Mouse (Mus musculus): ENCODE data around the gene Foxp4. TPM values are rescaled to one million over a fixed set of nuclear protein-coding genes. Genes with fewer than 3 reads are reported as not detected.
"Not testable (repeated sequence)": the region's sequence is repeated elsewhere in the genome, so short reads cannot be mapped to it uniquely, and the experiment has no call there.

Foxp4 gene
- polyA plus RNA-seq, 1 experiment from 2014 or later = 6.5 TPM

- H3K27ac ChIP-seq (ENCODE audit: low read length) = no peak overlapping the region
- H3K9me3 ChIP-seq (replicated peaks; ENCODE audit: control insufficient read depth, low read length) = peaks cover 2% of the 10 kb centered on the region; the same call in 1 of the 2 replicates
- no peak overlapping the region for H3K4me2 ChIP-seq (ENCODE audit: low read depth, low read length)
- 75% methylated on average over 4 of the region's 4 CpGs for WGBS
- no peaks in the 10 kb centered on the region for H3K27me3 ChIP-seq (ENCODE audit: control insufficient read depth, insufficient read depth, low read length)
- peaks cover 29% of the 10 kb centered on the region for H3K4me1 ChIP-seq (ENCODE audit: control insufficient read depth, insufficient read depth, low read length)
- no peak overlapping the region for H3K4me3 ChIP-seq (ENCODE audit: low read length)
- no peak overlapping the region for H3K9ac ChIP-seq (ENCODE audit: low read length)
- no peak for ATAC-seq (replicated peaks; ENCODE audit: extremely low read depth, insufficient read depth, low FRiP score)
- H3K36me3 ChIP-seq (ENCODE audit: control insufficient read depth, insufficient read depth) = no peaks in the 10 kb centered on the region
Observed at GRCm38 (mm10) chr17:47853760-47854159, 70.7 kb downstream of the Foxp4 start.

GRCm38 (mm10) chr17:47853336-47853735 is 71.1 kb downstream of the Foxp4 start:
- H3K9me3 ChIP-seq (replicated peaks; ENCODE audit: control insufficient read depth, low read length) = peaks cover 2% of the 10 kb centered on the region; the same call in 1 of the 2 replicates
- H3K36me3 ChIP-seq (ENCODE audit: control insufficient read depth, insufficient read depth) = no peaks in the 10 kb centered on the region
- H3K27ac ChIP-seq (ENCODE audit: low read length) = no peak overlapping the region
- H3K9ac ChIP-seq (ENCODE audit: low read length) = no peak overlapping the region
- no peak overlapping the region for H3K4me3 ChIP-seq (ENCODE audit: low read length)
- ATAC-seq (replicated peaks; ENCODE audit: extremely low read depth, insufficient read depth, low FRiP score) = no peak
- H3K27me3 ChIP-seq (ENCODE audit: control insufficient read depth, insufficient read depth, low read length) = no peaks in the 10 kb centered on the region
- H3K4me1 ChIP-seq (ENCODE audit: control insufficient read depth, insufficient read depth, low read length) = peaks cover 29% of the 10 kb centered on the region
- 88% methylated on average over 3 of the region's 4 CpGs for WGBS
- no peak overlapping the region for H3K4me2 ChIP-seq (ENCODE audit: low read depth, low read length)

DNA sequence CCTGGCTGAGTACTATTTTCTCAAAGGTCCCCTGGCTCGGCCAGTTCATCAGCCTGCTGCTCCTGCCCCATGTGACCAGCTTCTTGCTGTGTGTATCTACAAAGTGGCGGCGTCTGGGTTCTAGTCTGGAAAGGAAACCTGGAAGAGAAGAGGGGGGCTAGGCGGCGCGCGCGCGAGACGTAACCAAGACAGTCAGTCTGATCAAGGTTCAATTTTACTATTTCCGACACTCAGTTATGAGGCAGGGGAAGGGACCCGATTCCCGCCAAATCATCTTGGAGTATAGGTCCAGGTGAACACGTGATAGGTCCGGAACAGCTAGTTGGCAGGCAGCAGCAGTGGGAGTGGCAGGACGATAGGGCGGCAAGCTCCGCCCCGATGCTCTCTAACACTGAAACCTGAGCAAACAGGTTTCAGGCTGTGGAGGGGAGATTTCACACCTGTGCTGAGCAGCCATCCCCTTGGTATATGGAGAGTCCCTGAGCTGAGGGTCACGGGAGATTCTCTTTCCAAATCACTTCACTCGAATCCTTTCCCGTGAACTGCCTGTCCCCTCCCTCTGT is 72.6 kb downstream of the Foxp4 start:
- not testable (repeated sequence) for H3K36me3 ChIP-seq (ENCODE audit: control insufficient read depth, insufficient read depth); H3K27me3 ChIP-seq (ENCODE audit: control insufficient read depth, insufficient read depth, low read length); H3K9me3 ChIP-seq (replicated peaks; ENCODE audit: control insufficient read depth, low read length); ATAC-seq (replicated peaks; ENCODE audit: extremely low read depth, insufficient read depth, low FRiP score); H3K27ac ChIP-seq (ENCODE audit: low read length)
- Histone ChIP-seq H3K4me3 (ENCODE audit: low read length) (peak overlapping the region; percentile 30), H3K9ac (ENCODE audit: low read length) (peak overlapping the region; percentile 50), H3K4me1 (ENCODE audit: control insufficient read depth, insufficient read depth, low read length) (peaks cover 29% of the 10 kb centered on the region), H3K4me2 (ENCODE audit: low read depth, low read length) (peak overlapping the region; percentile 61)
- 10% methylated on average over 22 of the region's 22 CpGs for WGBS

GRCm38 (mm10) chr17:47850639-47851314 is 73.7 kb downstream of the Foxp4 start:
- H3K9ac ChIP-seq (ENCODE audit: low read length) = peak overlapping the region; percentile 29; the same call in 1 of the 2 replicates
- peaks cover 7% of the 10 kb centered on the region for H3K9me3 ChIP-seq (replicated peaks; ENCODE audit: control insufficient read depth, low read length)
- 66% methylated on average over 7 of the region's 7 CpGs for WGBS
- peaks cover 30% of the 10 kb centered on the region for H3K4me1 ChIP-seq (ENCODE audit: control insufficient read depth, insufficient read depth, low read length)
- peak overlapping the region; percentile 87 for H3K27ac ChIP-seq (ENCODE audit: low read length)
- H3K4me2 ChIP-seq (ENCODE audit: low read depth, low read length) = no peak overlapping the region
- H3K4me3 ChIP-seq (ENCODE audit: low read length) = no peak overlapping the region
- H3K36me3 ChIP-seq (ENCODE audit: control insufficient read depth, insufficient read depth) = no peaks in the 10 kb centered on the region
- no peak for ATAC-seq (replicated peaks; ENCODE audit: extremely low read depth, insufficient read depth, low FRiP score)
- no peaks in the 10 kb centered on the region for H3K27me3 ChIP-seq (ENCODE audit: control insufficient read depth, insufficient read depth, low read length)

- H3K9me3 ChIP-seq (replicated peaks; ENCODE audit: control insufficient read depth, low read length) = peaks cover 4% of the 10 kb centered on the region
- no peaks in the 10 kb centered on the region for H3K36me3 ChIP-seq (ENCODE audit: control insufficient read depth, insufficient read depth)
- no peak overlapping the region for H3K4me3 ChIP-seq (ENCODE audit: low read length)
- H3K27me3 ChIP-seq (ENCODE audit: control insufficient read depth, insufficient read depth, low read length) = no peaks in the 10 kb centered on the region
- peaks cover 32% of the 10 kb centered on the region for H3K4me1 ChIP-seq (ENCODE audit: control insufficient read depth, insufficient read depth, low read length)
- 45% methylated on average over 3 of the region's 3 CpGs for WGBS
- H3K9ac ChIP-seq (ENCODE audit: low read length) = no peak overlapping the region
- peak overlapping the region; percentile 87 for H3K27ac ChIP-seq (ENCODE audit: low read length)
- ATAC-seq (replicated peaks; ENCODE audit: extremely low read depth, insufficient read depth, low FRiP score) = peak; percentile 84
- peak overlapping the region; percentile 6 for H3K4me2 ChIP-seq (ENCODE audit: low read depth, low read length)
Observed at GRCm38 (mm10) chr17:47850035-47850434, 74.4 kb downstream of the Foxp4 start.

GRCm38 (mm10) chr17:47847985-47848384 is 76.5 kb downstream of the Foxp4 start:
- H3K36me3 ChIP-seq (ENCODE audit: control insufficient read depth, insufficient read depth) = no peaks in the 10 kb centered on the region
- ATAC-seq (replicated peaks; ENCODE audit: extremely low read depth, insufficient read depth, low FRiP score) = no peak
- no peak overlapping the region for H3K27ac ChIP-seq (ENCODE audit: low read length)
- H3K9me3 ChIP-seq (replicated peaks; ENCODE audit: control insufficient read depth, low read length) = peaks cover 9% of the 10 kb centered on the region
- H3K4me1 ChIP-seq (ENCODE audit: control insufficient read depth, insufficient read depth, low read length) = peaks cover 32% of the 10 kb centered on the region
- no peak overlapping the region for H3K9ac ChIP-seq (ENCODE audit: low read length)
- no peak overlapping the region for H3K4me2 ChIP-seq (ENCODE audit: low read depth, low read length)
- no peak overlapping the region for H3K4me3 ChIP-seq (ENCODE audit: low read length)
- H3K27me3 ChIP-seq (ENCODE audit: control insufficient read depth, insufficient read depth, low read length) = no peaks in the 10 kb centered on the region
- WGBS = 77% methylated on average over 6 of the region's 6 CpGs

GRCm38 (mm10) chr17:47845609-47846008 is 78.8 kb downstream of the Foxp4 start:
- no peak overlapping the region for H3K9ac ChIP-seq (ENCODE audit: low read length)
- no peak overlapping the region for H3K4me3 ChIP-seq (ENCODE audit: low read length)
- no peaks in the 10 kb centered on the region for H3K27me3 ChIP-seq (ENCODE audit: control insufficient read depth, insufficient read depth, low read length)
- no peak overlapping the region for H3K4me2 ChIP-seq (ENCODE audit: low read depth, low read length)
- H3K4me1 ChIP-seq (ENCODE audit: control insufficient read depth, insufficient read depth, low read length) = peaks cover 19% of the 10 kb centered on the region
- 71% methylated on average over 11 of the region's 11 CpGs for WGBS
- peaks cover 9% of the 10 kb centered on the region for H3K9me3 ChIP-seq (replicated peaks; ENCODE audit: control insufficient read depth, low read length)
- ATAC-seq (replicated peaks; ENCODE audit: extremely low read depth, insufficient read depth, low FRiP score) = no peak
- no peak overlapping the region for H3K27ac ChIP-seq (ENCODE audit: low read length)
- H3K36me3 ChIP-seq (ENCODE audit: control insufficient read depth, insufficient read depth) = no peaks in the 10 kb centered on the region

DNA sequence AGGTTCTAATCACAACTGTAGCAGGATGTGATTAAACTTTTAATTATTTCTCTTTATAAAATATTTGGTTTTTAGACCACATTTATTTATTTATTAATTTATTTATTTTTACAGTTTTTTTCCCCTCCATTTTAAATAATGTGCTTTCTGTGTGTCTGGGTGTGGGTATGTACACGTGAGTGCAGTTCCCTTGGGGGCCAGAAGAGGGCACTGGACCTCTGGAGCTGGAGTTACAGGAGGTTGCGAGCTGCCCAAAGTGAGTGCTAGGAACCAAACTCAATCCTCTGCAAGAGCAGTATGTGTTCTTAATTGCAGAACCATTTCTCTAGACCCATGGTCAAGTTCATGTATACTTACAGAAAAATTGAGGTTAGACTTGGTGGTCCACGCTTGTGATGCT is 81.0 kb downstream of the Foxp4 start:
- no peak for ATAC-seq (replicated peaks; ENCODE audit: extremely low read depth, insufficient read depth, low FRiP score)
- H3K9ac ChIP-seq (ENCODE audit: low read length) = no peak overlapping the region
- H3K4me3 ChIP-seq (ENCODE audit: low read length) = no peak overlapping the region
- H3K9me3 ChIP-seq (replicated peaks; ENCODE audit: control insufficient read depth, low read length) = peaks cover 9% of the 10 kb centered on the region
- no peaks in the 10 kb centered on the region for H3K27me3 ChIP-seq (ENCODE audit: control insufficient read depth, insufficient read depth, low read length)
- H3K27ac ChIP-seq (ENCODE audit: low read length) = no peak overlapping the region
- H3K36me3 ChIP-seq (ENCODE audit: control insufficient read depth, insufficient read depth) = no peaks in the 10 kb centered on the region
- 95% methylated on average over 3 of the region's 3 CpGs for WGBS
- H3K4me1 ChIP-seq (ENCODE audit: control insufficient read depth, insufficient read depth, low read length) = peaks cover 7% of the 10 kb centered on the region; the same call in 1 of the 2 replicates
- H3K4me2 ChIP-seq (ENCODE audit: low read depth, low read length) = no peak overlapping the region

DNA sequence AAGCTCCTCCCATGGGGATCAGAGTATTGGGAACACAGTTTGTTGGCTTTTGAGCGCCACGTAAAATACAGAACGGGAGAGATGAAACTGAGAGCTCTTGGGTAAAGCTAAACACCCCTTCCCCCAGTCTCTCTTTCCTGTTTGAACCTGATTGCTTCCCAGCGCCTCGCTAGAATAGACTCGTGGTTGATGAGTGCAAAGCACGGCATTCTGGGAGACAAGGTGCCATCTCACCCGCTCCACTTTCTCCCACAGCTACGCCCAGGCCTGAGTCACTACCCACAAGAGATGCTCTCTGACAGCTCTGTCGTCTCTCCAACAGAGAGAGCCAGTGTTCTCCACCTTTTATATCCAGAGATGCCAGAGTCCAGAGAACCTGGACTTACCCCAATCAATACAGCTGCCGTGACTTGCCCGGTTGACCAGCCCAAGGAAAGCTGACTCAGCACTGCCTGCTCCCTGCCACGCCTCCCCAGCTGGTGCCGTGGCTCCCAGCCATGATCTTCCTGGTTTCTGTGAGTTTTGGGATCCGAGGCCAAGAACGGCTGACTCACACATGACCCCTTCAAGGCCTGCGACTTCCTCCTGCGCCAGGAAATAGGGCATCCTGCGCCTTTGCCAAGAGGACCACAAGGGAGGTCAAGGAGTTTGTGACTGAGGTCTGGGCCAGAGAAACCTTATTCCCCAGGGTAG is 82.4 kb downstream of the Foxp4 start:
- Histone ChIP-seq H3K4me2 (ENCODE audit: low read depth, low read length) (no peak overlapping the region), H3K27me3 (ENCODE audit: control insufficient read depth, insufficient read depth, low read length) (no peaks in the 10 kb centered on the region), H3K4me3 (ENCODE audit: low read length) (no peak overlapping the region), H3K9me3 (replicated peaks; ENCODE audit: control insufficient read depth, low read length) (peaks cover 5% of the 10 kb centered on the region), H3K4me1 (ENCODE audit: control insufficient read depth, insufficient read depth, low read length) (peaks cover 13% of the 10 kb centered on the region), H3K27ac (ENCODE audit: low read length) (peak overlapping the region; percentile 58), H3K36me3 (ENCODE audit: control insufficient read depth, insufficient read depth) (no peaks in the 10 kb centered on the region), H3K9ac (ENCODE audit: low read length) (no peak overlapping the region)
- ATAC-seq (replicated peaks; ENCODE audit: extremely low read depth, insufficient read depth, low FRiP score) = peak; percentile 54
- 59% methylated on average over 19 of the region's 19 CpGs for WGBS
